Mouse (Mus musculus) neutrophil, adult 59 days (primary cell): Measurements from ENCODE around the gene 4933415F23Rik. TPM values are rescaled to one million over a fixed set of nuclear protein-coding genes. Genes with fewer than 3 reads are reported as not detected.

Experiments
- total RNA-seq, 2 experiments: library from RNA; stranded (reverse); gene quantifications; 1 replicate in 1 of 2; 2 replicates in 1 of 2; pipeline ENCODE4 v1.2.4; 2023

Gene 4933415F23Rik
- not detected for total RNA-seq

GRCm38 (mm10) chr1:23102021-23102420 is at the start of gene 4933415F23Rik:
Gene 4933415F23Rik, minus strand, starts transcription at chr1:23102253.

